Mouse (Mus musculus) E14TG2a.4 (cell line): ENCODE measurements at regions not wholly inside any gene's neighbourhood (a gene's known extent, or its start where the extent isn't known, plus 50 kb on each side); places are given as distances from the start of the nearest gene placed in this dataset.

Experiments used
- CTCF ChIP-seq: conservative IDR thresholded peaks from 2 replicates; pipeline ENCODE4 v1.5.1; 2014; ENCODE audit warnings: low read length
- NANOG ChIP-seq: IDR thresholded peaks from 2 replicates; pipeline ENCODE4 v1.6.1; 2014; ENCODE audit warnings: borderline replicate concordance, low read length, mixed read lengths

DNA sequence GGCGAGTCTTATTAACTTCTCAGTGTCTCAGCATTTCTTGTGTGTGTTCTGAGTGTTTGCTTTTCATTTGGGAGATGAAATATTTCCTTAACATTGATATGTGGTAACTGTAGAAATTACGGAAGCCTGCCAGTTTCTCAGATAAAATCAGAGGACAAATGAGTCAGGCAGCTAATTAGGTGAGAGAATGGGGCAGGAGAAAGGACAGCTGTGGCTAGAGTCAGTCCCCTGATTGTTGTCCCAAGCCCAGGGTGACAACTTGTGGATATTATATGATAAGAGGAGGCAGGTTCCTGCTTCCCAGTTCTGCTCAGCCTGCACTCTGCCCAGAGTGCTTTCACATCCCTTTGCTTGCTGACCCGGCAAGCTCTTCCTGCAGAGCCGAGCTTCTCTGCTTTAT lies 1008.7 kb downstream of the Adgrl2 start:
- TF ChIP-seq CTCF (no peak), NANOG (no peak)
